Mouse (Mus musculus) spleen, postnatal 36 days (tissue): ENCODE data around the gene Ice1.

ENCODE experiments used
- DNase-seq, 2 experiments: peaks; one replicate each; pipeline ENCODE4 v3.0.0; 2022; ENCODE audit warnings: low spot score in 2 of 2, mixed read lengths in 1 of 2

Ice1 gene

DNA sequence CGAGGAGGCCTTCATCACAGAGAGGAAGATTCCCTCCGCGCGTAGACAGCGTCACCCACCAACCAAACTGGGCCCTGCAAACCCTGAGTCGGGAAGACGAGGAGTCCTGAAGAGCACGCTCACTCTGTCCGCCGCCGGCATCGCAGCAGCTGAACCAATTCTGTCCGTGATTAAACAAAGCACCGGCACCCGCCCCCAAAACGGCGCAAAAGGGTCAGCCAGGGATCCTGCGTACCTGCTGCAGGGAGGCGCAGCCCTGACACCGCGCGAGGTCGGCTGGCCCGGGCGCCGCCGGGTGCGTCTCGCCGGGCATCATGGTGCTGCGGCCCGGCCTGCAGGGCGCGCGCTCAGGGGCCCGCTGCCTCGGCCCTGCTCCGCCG lies at the start of gene Ice1:
TSS of gene Ice1 (minus strand) at position 353 of the 380 bp plus-strand sequence.
- DNase-seq = no peak

DNA sequence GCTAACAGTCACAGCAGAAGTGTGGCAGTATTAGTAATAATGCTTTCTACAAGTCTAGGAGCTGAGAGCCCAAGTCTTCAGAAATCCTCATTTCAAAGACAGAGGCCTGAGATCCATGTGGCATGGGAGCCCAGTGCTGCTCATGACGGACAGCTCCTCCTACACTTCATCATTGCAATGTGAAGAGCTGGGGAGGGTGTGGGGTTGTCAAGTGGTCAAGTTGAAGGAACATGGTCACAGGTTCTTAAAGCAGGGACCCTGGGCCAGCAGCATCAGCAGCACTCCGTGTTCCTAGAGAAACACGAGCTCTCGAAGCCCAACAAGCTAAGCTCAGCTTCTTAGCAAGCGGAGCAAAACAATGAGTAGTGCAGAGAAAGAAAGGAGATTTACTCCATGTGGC lies 48.4 kb upstream of the Ice1 start:
- no peak for DNase-seq

DNA sequence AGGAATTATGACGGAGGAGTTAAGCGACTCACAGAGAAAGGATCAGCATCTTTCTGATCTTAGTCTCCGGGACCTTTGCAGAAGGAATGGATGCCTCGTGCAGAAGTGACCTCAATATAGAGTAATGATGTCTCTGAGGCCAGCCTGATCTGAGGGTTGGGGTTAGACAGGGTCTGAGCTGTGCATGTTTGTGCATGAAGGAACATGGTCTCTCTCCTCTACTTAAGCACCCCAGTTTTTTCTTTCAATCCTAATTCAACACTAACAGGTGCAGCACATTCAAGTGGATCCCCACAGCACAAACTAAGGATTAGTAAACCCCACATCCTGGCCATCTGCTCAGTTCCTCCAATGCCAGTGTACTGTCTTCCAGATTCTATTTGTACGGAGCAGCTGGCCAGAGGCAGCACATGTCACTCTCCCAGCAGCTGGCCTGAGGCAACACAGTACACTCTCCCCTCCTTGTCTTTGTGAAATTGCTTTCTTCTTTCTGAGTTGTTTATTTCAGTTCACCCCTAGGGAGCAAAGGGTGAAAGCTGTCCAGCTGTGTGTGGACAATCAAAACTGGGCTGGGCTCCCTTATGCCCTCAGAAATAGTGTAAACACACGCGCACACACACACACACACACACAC lies 47.7 kb upstream of the Ice1 start:
- no peak for DNase-seq

DNA sequence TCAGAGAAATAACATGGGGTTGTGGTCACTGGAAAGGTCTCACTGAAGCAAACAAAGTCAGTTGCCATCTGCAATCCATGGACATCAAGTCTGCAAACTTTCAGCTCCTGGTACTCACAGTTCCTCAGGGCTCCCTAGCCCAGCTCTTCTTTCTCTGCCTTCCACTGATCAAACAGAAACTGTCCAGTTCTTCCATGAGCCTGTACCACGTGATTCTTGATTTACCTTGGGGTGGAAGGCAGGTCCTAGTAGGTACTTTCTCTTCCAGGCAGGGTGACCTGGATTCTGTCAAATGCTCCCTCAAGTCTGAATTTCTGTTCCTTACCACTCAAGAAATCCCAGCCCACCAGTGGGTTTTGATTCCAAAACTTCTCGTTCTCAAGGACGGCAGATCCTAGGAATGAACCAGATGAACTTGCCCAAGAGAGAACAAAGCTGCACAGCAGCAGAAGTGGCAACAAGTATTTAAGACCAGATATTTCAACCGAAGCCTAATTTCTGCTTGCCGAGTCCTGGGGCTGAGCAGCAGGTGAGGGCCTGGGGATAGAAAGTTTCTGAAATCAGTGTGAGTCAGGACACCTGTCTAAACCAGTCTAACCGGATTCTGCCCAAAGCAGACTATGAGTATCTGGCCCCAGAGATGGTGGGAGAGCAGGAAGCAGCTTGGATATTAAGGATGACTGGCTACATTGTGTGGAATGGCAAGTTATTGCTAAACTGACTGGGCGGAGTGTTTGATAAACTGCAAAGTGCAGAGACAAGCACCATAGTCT lies 44.2 kb upstream of the Ice1 start:
- DNase-seq = no peak

DNA sequence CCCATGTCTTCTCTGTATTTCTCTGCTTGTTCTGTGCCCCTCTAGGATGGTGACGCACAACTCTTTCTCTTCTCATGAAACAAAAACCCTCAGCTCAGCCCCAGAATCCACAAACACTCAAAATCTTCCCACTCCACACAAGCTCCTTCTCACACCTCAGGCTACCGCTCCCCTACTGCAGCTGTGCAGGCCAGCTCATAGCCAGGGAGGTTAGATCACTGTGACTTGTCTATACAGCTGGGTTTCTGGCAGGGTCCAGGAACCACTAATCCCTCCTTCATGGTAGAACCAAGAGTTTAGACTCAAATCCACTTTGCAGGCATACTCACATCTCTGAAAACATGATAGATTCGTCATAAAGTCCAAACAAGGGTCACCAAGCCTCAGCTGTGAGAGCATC lies 42.9 kb upstream of the Ice1 start:
- no peak for DNase-seq

DNA sequence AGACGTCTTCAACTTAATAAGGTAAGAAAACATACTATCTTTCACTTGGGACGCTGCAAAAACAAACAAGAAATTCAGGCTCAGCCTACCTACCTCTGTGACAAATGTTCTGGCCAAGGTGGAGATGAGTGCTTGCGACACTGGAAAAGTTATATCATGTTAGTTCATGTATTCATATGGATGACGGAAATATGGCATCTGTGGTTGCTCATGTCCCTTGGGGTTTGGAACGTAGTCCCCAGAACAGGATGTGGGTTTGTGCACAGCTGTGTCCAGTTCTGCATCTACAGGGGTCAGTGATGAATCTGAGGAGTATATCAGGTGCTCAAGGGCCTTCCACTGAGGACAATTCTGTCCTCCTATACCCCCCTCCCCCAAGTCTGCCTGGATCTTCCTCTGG lies 40.3 kb upstream of the Ice1 start:
- DNase-seq = no peak

DNA sequence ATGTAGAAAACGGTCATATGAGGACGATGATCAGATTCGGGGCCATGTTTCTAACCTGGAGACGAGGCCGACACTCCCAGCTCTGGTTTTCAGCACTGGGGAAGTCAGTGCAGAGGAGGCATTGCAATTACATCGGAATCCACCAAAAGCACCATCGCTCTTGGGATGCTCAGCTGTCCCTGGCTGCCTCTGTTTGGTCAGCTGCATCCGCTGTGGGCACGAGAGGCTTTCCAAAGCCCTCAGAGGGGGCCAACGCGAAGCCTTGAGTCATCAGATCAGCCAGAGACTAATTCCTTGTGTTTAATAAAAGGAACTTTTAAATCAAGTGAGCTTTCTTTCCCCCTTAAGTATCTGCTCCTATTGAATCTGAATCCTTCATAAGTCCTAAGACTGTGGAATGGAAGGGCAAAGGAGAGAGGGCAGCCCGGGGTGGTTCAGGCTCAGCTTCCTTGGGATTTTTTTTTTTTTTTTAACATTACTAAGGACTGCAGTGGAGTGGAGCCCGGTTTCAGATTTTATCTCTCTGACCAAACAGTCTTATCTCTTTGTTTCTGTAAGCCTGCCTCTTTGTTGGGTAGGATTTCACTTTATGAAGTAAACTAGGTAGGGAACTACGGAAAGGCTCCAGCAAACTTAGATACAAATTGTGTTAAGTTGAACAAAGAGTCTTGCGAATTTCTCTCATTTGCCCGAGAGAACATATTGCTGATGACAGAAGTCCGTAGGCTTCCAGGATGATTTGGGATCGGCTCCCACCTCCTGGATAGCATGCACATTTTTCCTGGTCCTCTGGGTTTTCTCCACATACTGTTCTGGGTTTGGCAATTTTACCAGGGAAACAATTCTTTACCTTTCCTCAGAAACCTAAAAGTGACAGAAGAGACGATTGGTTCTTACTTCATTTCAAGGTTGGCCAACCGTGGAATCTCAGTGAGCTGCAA lies 39.1 kb upstream of the Ice1 start:
- no peak for DNase-seq

DNA sequence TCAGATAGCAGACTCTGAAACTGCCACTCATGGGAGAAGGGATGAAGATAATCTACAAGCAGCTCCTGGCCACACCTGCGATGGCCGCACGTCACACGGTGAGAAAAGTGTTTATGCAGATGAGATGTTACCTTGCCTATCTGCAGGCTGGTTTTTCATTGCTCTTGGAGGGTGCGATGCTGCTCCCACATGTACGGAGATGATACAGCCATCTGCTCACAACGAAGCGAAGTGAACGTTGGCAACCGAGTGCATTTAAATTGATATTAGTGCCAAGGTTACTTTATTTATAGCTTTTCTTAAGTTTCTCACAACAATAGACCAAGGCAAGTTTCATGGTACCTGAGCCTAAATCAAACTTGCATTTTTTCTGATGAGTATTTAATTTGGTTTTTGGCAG lies 37.6 kb upstream of the Ice1 start:
- no peak for DNase-seq

DNA sequence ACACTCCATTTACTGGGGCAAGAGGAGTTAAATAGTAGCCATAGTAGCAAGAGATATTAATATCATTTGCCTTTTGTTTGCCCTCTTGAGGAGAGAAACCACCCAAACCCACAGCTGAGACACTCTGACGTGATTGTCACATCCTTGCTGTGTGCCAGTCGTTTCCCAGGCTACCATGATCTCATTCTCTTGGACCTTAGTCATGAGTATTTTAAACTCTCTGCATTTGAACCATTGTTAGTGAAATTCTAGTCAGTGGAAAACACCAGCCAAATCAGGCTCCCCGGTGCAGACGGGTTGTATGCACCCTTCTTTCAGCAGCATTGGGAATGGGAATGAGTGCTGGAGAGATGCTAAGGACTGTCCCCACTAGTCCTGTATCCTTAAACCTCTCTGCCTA lies 32.6 kb upstream of the Ice1 start:
- no peak for DNase-seq

DNA sequence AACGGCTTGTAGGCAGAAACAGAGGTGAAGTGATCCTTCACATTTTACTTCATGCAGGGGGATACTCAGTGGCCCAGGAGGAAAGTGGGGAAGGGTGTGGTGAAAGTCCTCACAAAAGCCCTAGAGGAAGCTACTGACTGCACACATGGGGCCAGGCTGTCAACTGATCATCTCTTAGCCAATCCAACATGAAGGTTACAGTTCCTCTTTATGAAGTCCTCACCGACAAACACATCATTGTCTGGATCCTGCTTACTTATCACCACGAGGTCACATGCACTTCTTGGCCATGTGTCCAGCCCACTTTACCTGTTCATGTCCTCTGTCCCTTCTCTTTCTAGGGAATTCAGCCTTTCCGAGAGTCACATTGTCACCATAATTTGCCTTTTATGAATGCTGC lies 22.3 kb upstream of the Ice1 start:
- no peak for DNase-seq

DNA sequence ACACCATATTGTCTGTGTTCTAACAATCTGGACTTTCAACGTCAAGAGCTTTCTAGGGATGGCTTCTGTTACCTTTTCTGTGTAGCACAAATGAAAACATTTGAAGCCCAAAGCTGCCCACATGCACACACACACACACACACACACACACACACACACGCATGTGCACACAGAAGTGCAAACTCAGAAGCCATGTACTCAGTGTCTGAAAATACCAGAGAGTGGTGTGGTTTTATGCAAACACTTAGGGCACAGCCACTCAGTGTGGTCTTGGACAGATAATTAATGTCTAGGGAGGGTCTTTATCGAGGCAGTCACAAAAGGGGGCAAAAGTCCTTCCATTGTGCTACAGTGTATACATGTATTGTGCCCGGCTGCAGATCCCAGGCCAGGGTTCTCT lies 19.3 kb upstream of the Ice1 start:
- no peak for DNase-seq

DNA sequence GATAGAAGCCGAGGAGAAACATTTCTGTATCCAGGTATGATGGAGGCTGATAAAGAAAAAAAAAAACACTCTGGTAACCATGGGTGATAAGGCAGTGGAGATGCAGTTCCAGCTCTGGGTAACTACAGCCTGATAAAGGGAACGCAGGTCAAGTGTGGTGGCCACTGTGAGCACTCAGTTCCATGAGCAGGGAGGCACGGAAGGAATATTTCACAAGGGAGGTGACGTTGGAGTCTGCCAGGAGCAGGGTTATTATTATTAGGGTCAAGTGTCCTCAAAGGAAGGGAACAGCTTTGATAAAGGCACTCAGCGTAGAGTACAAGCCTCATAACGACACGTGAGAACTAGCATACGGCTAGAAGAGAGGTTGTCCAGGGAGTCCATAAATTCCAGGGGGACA lies 18.9 kb upstream of the Ice1 start:
- DNase-seq = no peak

DNA sequence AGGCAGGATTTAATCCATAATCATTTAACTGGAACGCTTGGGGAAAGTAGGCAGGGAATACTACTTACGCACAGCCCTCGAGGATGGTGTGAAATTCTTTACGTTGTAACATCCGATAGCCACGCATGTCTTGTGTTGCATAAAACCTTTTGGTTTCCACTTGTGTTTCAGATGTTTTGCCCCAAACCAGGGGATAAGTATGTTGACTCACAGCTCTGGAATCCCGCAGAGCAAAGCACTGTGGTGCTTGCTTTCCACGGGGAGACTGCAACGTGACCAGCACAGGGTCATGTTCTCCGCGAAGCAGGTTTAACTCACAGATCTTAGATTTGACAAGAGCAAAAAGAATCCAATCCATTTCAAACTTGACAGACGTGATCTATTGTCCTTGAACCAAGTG lies 18.1 kb upstream of the Ice1 start:
- DNase-seq = no peak

DNA sequence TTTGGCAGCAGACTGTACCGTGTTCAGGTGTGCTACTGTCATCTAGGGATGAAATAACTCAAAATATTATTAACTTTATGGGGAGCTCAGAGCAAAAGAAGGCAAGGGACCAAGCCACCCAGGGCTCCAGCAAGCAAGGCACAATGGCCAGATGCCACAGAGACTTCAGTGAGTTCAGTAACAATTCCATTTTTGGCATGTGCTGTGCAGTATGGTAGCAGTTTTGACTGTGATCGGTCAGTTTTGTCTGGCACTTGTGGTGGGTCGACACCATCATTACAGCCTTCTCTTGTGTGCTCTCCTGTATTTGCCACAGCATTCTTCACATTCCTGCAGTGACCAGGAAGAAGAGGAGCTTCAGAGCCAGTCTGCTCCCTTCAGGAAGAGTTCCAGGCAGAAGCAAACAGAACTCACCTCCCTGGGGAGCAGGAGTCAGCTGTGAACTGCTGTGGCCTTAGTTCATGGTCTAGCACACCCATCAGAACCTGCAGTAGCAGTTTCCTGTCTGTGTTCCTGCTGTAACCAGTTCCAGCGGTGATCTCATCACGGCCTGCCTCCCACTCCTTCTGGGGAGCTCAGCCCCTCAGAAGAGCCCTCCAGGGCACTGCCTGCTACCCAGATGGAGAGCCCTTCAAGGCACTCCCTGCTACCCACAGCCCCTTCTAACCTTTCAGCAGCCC lies 16.8 kb upstream of the Ice1 start:
- no peak for DNase-seq

DNA sequence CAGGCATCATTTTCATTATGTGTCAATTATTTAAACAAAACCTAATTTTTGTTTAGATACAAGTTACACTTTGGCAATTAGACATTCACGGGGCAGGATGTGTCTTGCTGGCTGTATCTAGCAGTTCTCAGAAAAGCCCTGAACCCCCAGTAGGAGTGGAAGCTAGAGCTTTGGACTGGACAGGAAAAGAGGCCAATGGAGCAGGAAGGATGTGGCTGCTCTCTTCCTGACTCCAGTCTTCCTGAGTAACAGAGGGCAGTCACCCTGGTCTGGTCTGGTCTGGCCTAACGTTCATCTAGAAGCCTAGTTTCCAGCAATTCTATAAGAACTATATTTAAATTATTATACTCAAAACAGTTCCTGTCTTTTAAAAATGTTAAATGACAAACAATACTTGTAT lies 16.0 kb upstream of the Ice1 start:
- DNase-seq = no peak

DNA sequence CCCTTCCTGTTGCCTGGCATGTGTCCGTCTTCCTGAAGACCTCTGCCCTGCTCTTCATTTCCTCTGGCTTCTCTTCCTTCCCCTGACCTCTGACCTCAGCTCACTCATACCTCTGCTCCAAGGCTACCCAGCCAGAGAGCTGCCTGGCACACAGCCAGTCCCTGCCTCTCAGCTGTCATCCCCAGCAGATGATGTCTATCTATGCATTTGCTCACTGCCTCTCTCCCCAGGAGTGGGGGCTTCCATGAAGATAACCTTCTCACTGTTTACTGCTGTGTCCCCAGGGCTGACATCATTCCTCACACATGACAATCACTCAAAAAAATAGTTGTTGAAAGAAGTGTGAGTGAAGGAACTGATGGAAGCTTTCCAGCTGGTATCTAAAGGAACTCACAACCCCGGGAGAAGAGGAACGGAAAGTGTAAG lies 12.6 kb upstream of the Ice1 start:
- peak in 1 of 2 experiments; percentile 2 for DNase-seq

DNA sequence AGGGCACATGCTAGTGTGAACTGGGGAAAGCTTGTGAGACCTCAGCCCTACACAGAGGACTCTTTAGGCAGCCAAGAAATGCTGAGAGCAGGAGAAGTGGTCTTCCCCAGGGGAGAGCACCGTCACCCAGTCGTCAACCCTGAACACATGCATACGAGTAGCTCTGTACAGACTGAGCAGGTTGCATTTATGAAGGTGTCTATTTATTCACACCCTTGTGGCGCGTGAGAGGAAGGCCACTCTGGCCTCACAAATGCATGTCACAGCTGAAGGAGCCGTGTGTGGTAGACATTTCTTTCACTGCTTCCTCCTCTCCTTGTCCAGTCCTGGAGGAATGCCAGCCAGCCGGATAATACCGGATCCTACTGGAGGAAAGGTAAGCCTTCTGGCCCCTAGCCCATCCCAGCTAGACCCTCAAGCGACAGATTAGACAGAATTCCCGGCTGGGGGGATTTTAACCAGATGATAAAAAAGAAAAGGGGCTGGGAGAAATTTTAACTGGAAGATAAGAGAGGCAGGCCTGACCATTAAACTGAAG lies 8.6 kb upstream of the Ice1 start:
- DNase-seq = no peak

DNA sequence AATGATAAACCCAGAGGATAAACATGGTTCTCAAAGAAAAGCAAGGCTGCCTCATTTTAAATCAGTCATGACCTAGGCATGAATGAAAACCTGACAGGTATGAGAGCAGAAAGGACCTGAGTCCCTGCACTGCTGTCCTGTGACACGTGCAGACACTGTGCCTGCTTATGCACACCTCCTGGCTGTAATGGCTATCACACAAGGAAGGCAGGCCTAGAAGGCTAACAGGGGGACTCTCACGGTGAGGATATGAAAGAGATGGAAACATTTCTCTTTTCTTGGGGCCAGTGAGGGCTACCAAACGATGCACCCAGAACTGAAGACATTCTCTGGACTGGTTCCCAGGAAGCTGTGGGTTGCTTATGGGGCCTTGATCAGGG lies 6.6 kb upstream of the Ice1 start:
- DNase-seq = no peak

DNA sequence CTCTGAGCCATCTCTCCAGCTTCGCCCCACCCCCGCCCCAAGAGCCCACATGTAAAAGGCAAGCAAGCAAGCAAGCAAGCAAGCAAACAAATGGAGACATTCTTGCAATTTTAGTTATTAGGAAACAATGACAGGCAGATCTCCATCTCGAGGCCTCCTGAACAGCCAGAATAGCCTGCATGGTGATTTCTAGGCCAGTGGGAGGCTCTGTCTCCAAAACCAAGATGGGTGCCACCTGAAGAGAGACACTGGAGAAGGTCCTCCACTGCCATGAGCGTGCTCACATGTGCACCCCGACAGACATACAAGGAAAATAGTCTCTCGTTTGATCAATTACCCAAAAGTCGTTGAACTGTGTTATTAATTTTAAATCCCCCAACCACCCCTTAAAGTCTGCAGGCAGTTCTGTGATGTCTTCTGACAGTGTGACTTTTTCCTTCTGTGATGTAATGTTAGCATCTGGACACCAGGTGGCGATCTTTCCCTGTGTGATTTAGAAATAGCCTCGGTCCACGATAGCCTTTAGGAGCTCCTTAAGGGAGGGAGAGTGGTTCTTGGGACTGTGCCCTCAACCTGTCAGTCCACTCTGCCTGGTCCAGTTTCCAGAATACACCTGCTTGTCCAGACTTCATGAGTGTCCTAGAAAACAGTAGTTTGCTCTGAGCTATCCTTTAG lies 6.1 kb upstream of the Ice1 start:
- DNase-seq = peak in 1 of 2 experiments; percentile 25

DNA sequence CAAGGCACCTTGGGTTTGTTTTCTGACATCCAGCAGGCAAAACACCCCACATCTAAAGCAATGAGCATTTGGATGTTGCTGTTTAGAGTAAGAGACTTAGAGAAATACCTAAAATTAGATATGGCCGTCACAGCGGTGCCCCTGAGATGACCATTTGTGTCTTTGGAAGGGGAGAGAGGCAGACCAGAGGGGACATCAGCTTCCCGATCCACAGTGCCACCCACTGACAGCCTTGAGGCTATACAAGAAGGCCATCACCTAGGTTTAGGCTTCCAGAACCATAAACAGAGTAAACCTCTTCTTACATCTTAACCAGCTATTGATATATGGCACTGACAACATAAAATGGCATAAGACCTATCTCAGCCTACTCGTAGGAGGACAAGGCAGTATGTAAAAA lies 4.5 kb upstream of the Ice1 start:
- DNase-seq = no peak

DNA sequence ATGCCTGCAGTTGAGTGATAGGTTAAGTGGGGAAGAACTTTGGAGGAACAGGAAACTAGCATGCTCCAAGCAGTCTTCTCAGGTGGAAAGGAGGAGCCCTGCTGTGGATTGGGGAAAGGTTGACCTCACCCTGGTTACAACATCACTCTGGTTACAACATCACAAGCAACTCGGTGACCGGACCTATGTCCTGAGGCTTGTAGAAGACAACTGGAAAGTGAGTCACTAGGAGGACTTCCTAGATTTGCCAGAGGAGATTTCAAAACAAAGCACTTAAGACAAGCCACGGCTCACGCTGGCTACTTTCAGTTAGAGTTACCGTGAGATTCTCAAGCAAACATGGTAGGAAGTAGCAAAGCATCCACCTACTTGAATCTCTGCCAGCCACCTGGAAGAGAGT lies 3.9 kb upstream of the Ice1 start:
- DNase-seq = no peak
